Mouse (Mus musculus) bone marrow macrophage, adult 2 months (primary cell): ENCODE data around the gene Dnajc21. TPM values are rescaled to one million over a fixed set of nuclear protein-coding genes. Genes with fewer than 3 reads are reported as not detected.

Experiments
- H3K27ac ChIP-seq: 2 replicates; pipeline ENCODE4 v1.5.1; 2012; ENCODE audit warnings: low read depth, low read length; ENCODE audit not compliant: insufficient read depth
- H3K4me1 ChIP-seq: 2 replicates; pipeline ENCODE4 v1.6.1; 2012; ENCODE audit warnings: low read length; ENCODE audit not compliant: control insufficient read depth, insufficient read depth
- H3K4me3 ChIP-seq: 2 replicates; pipeline ENCODE4 v1.5.1; 2012; ENCODE audit warnings: mild to moderate bottlenecking, low read length, moderate library complexity; ENCODE audit not compliant: insufficient read depth
- CTCF ChIP-seq: IDR thresholded peaks from 2 replicates; pipeline ENCODE4 v1.5.1; 2012; ENCODE audit warnings: low read depth, mild to moderate bottlenecking, low read length, moderate library complexity
- POLR2A ChIP-seq: IDR thresholded peaks from 2 replicates; pipeline ENCODE4 v1.6.1; 2012; ENCODE audit warnings: mild to moderate bottlenecking, low read depth, low read length, borderline replicate concordance
- polyA plus RNA-seq: library from polyadenylated mRNA; stranded (reverse); fragments of >200 nt; gene quantifications from 2 replicates; pipeline ENCODE4 v1.2.4, GENCODE M21; 2012; ENCODE audit not compliant: missing spikeins, insufficient read depth, insufficient read length

Gene Dnajc21
- polyA plus RNA-seq, 1 experiment = 17.6 TPM

- Histone ChIP-seq H3K4me3 (no peak overlapping the region), H3K4me1 (no peaks in the 10 kb centered on the region), H3K27ac (no peak overlapping the region)
- TF ChIP-seq POLR2A (no peak), CTCF (no peak)
Observed at GRCm38 (mm10) chr15:10400415-10400814, 69.9 kb downstream of the Dnajc21 start.

- H3K27ac ChIP-seq = no peak overlapping the region
- H3K4me1 ChIP-seq = no peaks in the 10 kb centered on the region
- no peak for TF ChIP-seq CTCF
- TF ChIP-seq POLR2A = no peak
- no peak overlapping the region for H3K4me3 ChIP-seq
Observed at GRCm38 (mm10) chr15:10399795-10400194, 70.5 kb downstream of the Dnajc21 start.

Other genes with a start within 250 kb of the Dnajc21 start
- not detected in 2 replicates for gene Gm21973, start 145.1 kb downstream of the Dnajc21 start, polyA plus RNA-seq
- not detected in 2 replicates for gene Agxt2, start 112.0 kb downstream of the Dnajc21 start, polyA plus RNA-seq
- 31.2 and 36.0 TPM in 2 replicates for gene Brix1, start 15.4 kb upstream of the Dnajc21 start, polyA plus RNA-seq
- 10.7 and 15.4 TPM in 2 replicates for gene Rad1, start 15.5 kb upstream of the Dnajc21 start, polyA plus RNA-seq
- gene Ttc23l, start 88.2 kb upstream of the Dnajc21 start, polyA plus RNA-seq = not detected in 2 replicates
- gene Rai14, start 244.1 kb upstream of the Dnajc21 start, polyA plus RNA-seq = 4.4 and 6.2 TPM in 2 replicates